Mouse (Mus musculus): ENCODE results near the gene Tbrg4.

- no peak for TF ChIP-seq POLR2A (IDR thresholded peaks at IDR 0.05; ENCODE audit: borderline replicate concordance, insufficient read depth, low read length)
- no peak for TF ChIP-seq CTCF (IDR thresholded peaks at IDR 0.05; ENCODE audit: borderline replicate concordance, insufficient read depth, low read depth, low read length)
Observed at GRCm38 (mm10) chr11:6650519-6650918, 24.7 kb upstream of the Tbrg4 start.

Data from cerebellum, adult 2 months (tissue).